Mouse (Mus musculus) urinary bladder, adult 18-20 months (tissue): Measurements from ENCODE around the gene Gm21094.
"Not testable (repeated sequence)": the region's sequence is repeated elsewhere in the genome, so short reads cannot be mapped to it uniquely, and the experiment has no call there.

Source experiments
- DNase-seq, 2 experiments: peaks; one replicate each; pipeline ENCODE4 v3.0.0; 2022; ENCODE audit warnings: low spot score in 2 of 2, mixed read lengths in 2 of 2

The Gm21094 gene

GRCm38 (mm10) chrY:32620343-32620742 is at the start of gene Gm21094:
Gene Gm21094, minus strand, starts transcription at chrY:32620443.
- DNase-seq: not testable (repeated sequence)
